Mouse (Mus musculus): Measurements from ENCODE around the gene Mycl.
"Not testable (repeated sequence)": the region's sequence is repeated elsewhere in the genome, so short reads cannot be mapped to it uniquely, and the experiment has no call there.

Mycl gene

DNA sequence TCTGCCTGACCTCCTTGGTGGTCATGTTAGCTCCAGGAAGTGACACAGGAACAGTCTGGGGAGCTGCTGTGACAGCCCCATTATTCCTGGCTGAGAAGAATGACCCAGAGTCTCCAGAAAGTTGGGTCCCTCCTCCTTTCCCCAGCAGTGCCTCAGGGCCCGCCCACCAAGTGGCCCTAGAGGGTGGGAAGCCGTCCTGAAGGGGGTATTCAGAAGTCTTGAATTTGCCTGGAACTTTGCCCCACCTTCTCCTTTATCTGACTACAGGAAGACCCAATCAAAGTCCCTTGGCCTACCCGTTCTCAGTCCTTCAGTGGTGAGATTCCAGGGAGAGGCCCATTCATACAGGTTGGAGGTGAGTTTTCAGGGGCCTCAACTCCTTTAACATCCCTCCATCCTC, 13.5 kb upstream of the Mycl start:
- no peak for DNase-seq

- DNase-seq = no peak
These were observed 12.9 kb upstream of the Mycl start for GRCm38 (mm10) chr4:122982537-122982936.

- DNase-seq = no peak
These were observed 11.8 kb upstream of the Mycl start for GRCm38 (mm10) chr4:122983486-122984261.

- peak; percentile 61 to 65 for DNase-seq
These were observed 10.3 kb upstream of the Mycl start for GRCm38 (mm10) chr4:122985110-122985509.

DNA sequence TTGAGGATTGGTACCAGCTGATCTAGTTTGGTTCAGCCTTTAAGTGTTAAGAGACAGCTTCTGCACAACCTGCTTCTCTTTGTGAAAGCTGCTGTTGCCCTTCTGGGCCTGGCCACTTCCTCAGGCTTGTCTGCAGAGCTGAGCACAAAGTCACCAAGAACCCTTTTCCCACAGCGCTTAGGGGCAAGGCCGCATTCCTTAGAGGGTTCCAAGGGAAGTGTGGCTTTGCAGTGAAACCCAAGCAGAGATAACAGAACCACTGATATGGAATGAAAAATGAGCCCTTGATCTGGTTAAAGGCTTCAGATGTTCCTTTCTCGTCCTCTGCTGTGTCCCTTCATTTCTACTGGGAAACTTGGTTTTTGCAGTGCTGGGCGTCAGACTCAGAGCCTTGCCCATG, 8.0 kb upstream of the Mycl start:
- no peak for DNase-seq

DNA sequence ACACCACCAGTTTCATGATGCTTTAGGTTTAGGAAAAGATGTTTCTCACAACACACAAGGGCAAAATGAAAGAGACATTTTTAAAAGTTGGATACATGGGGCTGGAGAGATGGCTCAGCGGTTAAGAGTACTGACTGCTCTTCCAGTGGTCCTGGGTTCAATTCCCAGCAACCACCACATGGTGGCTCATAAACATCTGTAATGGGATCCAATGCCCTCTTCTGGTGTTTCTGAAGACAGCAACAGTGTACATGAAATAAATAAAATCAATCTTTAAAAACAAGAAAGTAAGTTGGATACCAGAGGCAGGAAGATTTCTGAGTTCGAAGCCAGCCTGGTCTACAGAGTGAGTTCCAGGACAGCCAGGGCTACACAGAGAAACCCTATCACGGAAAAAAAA, 7.4 kb upstream of the Mycl start:
- not testable (repeated sequence) for DNase-seq

DNA sequence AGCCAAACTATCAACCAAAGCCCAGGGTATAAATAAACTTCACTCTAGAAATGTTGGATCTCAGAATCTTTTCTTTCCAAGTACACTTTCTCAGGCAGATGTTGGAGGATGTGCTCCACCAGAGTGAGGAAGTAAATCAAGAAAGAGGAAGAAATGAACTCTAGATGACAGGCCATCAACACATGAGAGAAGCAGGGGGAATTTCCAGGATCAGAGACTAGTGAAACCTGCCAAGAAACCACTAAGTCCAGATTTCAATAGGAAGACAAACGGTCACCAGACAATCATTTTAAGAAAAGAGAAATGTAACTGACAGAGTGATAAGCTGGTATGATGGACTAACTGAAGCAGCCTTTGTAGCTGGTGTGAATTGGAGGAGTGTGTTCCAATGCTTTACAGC, 4.3 kb upstream of the Mycl start:
- DNase-seq = no peak

GRCm38 (mm10) chr4:122992276-122992675, 3.2 kb upstream of the Mycl start:
- DNase-seq = peak in 1 of 2 experiments; percentile 19

DNA sequence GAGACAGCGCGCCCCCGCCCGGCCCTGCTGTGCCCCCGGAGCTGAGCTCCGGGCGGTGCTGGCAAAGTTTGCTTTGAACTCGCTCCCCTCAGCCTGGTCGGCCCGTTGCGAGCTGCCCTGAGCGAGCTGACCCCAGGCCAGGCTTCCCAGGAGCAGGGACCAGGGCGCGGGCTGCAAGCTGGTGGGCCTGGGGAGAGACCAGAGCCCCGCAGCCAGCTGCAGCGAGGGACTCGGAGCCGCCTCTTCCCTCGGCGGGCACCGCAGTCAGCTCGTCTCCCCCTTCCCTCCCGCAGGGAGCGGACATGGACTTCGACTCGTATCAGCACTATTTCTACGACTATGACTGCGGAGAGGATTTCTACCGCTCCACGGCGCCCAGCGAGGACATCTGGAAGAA, 767 bp downstream of the Mycl start:
- DNase-seq = peak in 1 of 2 experiments; percentile 38

GRCm38 (mm10) chr4:122996618-122997381, 1.3 kb downstream of the Mycl start:
- DNase-seq = no peak

GRCm38 (mm10) chr4:122998537-122999262, 3.2 kb downstream of the Mycl start:
- DNase-seq = no peak

GRCm38 (mm10) chr4:122999263-122999691, 3.8 kb downstream of the Mycl start:
- no peak for DNase-seq

GRCm38 (mm10) chr4:123000130-123000529, 4.7 kb downstream of the Mycl start:
- DNase-seq = no peak

DNA sequence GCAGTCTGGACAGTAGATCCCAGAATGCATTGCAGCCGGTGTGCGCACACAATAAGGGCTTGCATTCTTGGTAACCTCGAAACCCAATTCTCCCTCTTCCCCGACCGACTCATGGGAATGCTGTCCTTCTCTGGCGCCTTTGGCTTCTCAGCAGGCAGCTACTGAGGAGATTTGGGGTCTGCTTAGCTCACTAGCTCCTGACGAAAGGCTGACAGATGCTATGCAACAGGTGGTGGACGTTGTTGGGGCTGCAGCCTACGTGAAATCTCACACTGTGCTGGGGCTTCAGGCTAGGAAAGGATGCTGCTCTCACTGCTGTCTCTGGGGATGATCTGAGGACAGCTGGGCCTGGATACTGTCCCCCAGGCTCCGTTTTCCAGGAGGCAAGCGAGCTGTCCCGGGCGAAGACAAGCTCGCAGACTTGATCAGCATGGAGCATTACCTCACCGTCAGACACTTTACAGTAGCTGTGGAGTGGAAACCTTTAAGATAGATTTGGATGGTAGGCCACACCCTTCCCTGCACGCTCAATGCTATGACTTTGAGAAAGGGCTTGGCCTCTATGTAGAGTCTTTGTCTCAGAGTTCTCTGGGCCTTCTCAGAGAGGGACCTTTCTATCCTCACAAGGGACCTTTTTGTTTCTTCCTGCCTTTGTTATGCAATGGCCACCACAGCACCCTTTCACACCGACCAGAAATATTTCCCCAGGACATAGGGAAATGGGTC, 5.3 kb downstream of the Mycl start:
- no peak for DNase-seq

- no peak for DNase-seq
These were observed 9.9 kb downstream of the Mycl start for GRCm38 (mm10) chr4:123005054-123005966.

DNA sequence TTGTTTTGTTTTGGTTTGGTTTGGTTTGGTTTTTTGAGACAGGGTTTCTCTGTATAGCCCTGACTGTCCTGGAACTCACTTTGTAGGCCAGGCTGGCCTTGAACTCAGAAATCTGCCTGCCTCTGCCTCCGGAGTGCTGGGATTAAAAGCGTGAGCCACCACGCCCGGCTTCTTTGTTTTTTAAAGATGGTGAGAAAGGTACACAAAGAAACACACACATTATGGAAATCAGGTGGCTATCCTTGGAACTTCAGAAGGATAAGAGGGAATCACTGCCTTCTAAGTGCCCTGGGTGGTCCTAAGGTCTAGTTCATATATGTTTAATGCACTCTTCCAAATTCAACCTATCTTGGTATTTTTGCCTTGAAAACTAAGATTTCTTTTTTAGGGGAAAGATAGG, 17.0 kb downstream of the Mycl start:
- not testable (repeated sequence) for DNase-seq

GRCm38 (mm10) chr4:123013346-123013945, 18.0 kb downstream of the Mycl start:
- DNase-seq = no peak

- DNase-seq = no peak
These were observed 18.5 kb downstream of the Mycl start for GRCm38 (mm10) chr4:123013949-123014406.

DNA sequence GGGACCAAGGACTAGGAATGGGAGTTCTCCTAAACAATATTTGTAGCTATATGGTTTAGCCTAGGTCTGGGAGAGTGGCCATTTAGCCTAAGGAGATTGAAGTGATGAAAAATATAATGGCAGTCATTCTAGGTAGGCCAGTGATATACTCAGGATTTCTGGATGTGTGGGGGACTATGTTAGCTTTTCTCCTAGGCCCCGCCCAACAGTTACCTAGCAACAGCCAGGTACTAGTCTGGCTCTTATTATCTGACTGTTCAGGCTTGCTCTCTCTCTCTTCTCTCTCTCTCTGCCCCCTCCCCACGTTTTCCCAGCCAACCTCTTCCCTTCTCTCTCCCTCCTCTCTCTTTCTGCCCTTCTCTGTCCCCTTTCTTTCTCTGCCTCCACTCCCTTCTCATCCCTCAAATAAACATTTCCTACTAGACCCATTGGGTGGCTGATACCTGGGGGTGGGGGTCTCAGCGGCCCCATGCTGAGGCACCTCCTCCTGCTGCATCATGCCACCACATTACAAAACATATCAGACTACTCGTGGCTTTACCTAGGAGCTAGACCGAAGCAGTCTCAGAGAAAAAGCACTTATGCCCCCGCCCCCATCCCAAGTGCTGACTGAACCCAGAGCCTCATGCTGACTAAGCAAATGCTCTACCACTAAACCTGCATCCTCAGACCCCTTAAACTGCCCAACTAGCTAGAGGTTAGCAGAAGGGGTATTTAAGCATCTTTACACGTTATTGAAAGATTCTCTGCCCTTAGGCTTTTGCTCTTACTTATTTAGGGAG, 19.2 kb downstream of the Mycl start:
- no peak for DNase-seq

DNA sequence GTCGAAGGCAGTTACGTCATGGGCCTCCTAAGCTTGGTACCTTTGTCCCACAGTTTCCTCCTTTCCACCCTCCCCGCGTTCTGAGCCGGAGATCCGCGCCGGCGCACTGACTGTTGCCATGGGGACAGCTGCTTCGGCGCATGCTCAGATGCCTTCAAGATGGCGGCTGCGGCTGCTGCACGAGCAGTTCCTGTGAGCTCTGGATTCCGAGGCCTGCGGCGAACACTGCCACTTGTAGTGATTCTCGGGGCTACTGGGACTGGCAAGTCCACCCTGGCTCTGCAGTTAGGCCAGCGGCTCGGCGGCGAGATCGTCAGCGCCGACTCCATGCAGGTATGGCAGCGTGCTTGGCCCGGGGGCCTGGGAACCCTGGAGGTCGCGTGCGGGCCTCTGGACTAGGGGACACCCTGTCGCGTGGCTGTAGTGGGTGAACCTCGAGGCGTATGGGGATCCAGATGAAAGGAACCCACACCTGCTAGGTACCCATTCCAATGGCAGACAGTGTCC, 21.1 kb downstream of the Mycl start, which contains the start of gene Trit1:
Trit1 (plus strand) TSS at position 147 of the 507 bp plus-strand sequence.
- peak; percentile 92 to 95 for DNase-seq

All from kidney, adult 8-10 months (tissue).